Mouse (Mus musculus) liver, adult 10 weeks (tissue): Measurements from ENCODE around the gene Slfn9. TPM values are rescaled to one million over a fixed set of nuclear protein-coding genes. Genes with fewer than 3 reads are reported as not detected.

ENCODE experiments used
- polyA plus RNA-seq: library from polyadenylated mRNA; stranded (reverse); fragments of 350-450 nt; fragmentation: Illumina TruSeq; extraction: RNeasy Lipid Tissue Mini Kit (QIAGEN cat#74804); gene quantifications from one replicate; pipeline ENCODE4 v1.2.3, GENCODE M21; 2014; ENCODE audit warnings: low read depth, low replicate concordance

Gene Slfn9
- polyA plus RNA-seq = 3.2 TPM

GRCm38 (mm10) chr11:82991469-82992166, at the start of gene Slfn9:
Slfn9 (minus strand) TSS chr11:82991830.

GRCm38 (mm10) chr11:83020621-83021020, 29.0 kb upstream of the Slfn9 start, which contains the start of gene Slfn8:
Slfn8 (minus strand) TSS chr11:83020810.

GRCm38 (mm10) chr11:82950736-82951481, 40.7 kb downstream of the Slfn9 start, which contains the start of gene Slfn5:
Slfn5 (plus strand) TSS chr11:82951349.

Other genes starting within 250 kb of the Slfn9 start
- 0.42 TPM for gene Cct6b, start 227.5 kb downstream of the Slfn9 start, polyA plus RNA-seq
- gene Zfp830, start 227.5 kb downstream of the Slfn9 start, polyA plus RNA-seq = 7.9 TPM
- gene Lig3, start 210.7 kb downstream of the Slfn9 start, polyA plus RNA-seq = 9.6 TPM
- gene Rffl, start 120.6 kb downstream of the Slfn9 start, polyA plus RNA-seq = 18.9 TPM
- gene Rad51d, start 101.2 kb downstream of the Slfn9 start, polyA plus RNA-seq = 6.3 TPM
- not detected for gene Fndc8, start 99.7 kb downstream of the Slfn9 start, polyA plus RNA-seq
- 1.4 TPM for gene Nle1, start 83.4 kb downstream of the Slfn9 start, polyA plus RNA-seq
- 0.37 TPM for gene Unc45b, start 81.3 kb downstream of the Slfn9 start, polyA plus RNA-seq
- gene Slfn5, start 40.5 kb downstream of the Slfn9 start, polyA plus RNA-seq = 7.8 TPM
- 2.5 TPM for gene Slfn8, start 29.0 kb upstream of the Slfn9 start, polyA plus RNA-seq
- gene Slfn2, start 73.3 kb upstream of the Slfn9 start, polyA plus RNA-seq = 4.7 TPM
- gene Slfn1, start 125.0 kb upstream of the Slfn9 start, polyA plus RNA-seq = 0.61 TPM
- 0.45 TPM for gene Slfn4, start 183.4 kb upstream of the Slfn9 start, polyA plus RNA-seq
- gene Slfn3, start 199.5 kb upstream of the Slfn9 start, polyA plus RNA-seq = 0.29 TPM